Mouse (Mus musculus) myocyte (in vitro differentiated cells): ENCODE data around the gene Olfr392.

ENCODE experiments used
- CEBPB ChIP-seq: IDR thresholded peaks from 2 replicates; pipeline ENCODE4 v1.6.1; 2011; ENCODE audit warnings: mild to moderate bottlenecking, moderate library complexity; ENCODE audit not compliant: poor library complexity, insufficient read depth, severe bottlenecking
- MAX ChIP-seq: IDR thresholded peaks from one replicate; pipeline ENCODE4 v1.6.1; 2011; ENCODE audit warnings: low read depth, mild to moderate bottlenecking, control low read depth
- MYOG ChIP-seq, 3 experiments: IDR thresholded peaks; one replicate each; pipeline ENCODE4 v1.6.1; 2011; ENCODE audit warnings: control low read depth in 2 of 3, low read depth in 2 of 3, mild to moderate bottlenecking in 2 of 3; ENCODE audit not compliant: insufficient read length in 2 of 3, control insufficient read depth in 1 of 3, insufficient read depth in 1 of 3
- POLR2A ChIP-seq: IDR thresholded peaks from one replicate; pipeline ENCODE4 v1.6.1; 2011; ENCODE audit warnings: low read depth, mild to moderate bottlenecking, control low read depth, moderate library complexity; ENCODE audit not compliant: insufficient read length

DNA sequence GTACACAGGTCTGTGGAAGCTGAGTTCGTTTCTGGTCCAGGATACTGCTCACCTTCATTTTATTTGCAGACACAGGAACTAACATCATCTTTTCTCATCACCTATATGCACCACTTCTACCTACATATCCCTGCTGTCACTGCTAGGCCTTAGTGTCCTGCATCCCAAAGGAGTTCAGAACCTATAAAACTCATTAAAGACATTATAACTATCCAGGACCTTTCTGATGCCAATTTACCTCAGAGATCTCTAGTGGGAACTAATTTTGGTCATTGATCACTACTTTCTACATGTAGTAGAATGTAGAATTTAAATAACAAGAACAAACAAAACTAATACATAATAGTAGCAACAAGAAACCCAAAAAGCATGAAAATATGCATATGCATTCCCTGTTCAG lies 13.9 kb downstream of the Olfr392 start, which contains the start of gene Olfr391-ps:
- TF ChIP-seq CEBPB = no peak
- TF ChIP-seq POLR2A = no peak
- no peak for TF ChIP-seq MAX
- no peak for TF ChIP-seq MYOG (IDR thresholded peaks at IDR 0.05; ENCODE audit: control insufficient read depth in 1 of 3, insufficient read depth in 1 of 3, insufficient read length in 2 of 3, low read depth in 2 of 3)
